Mouse (Mus musculus) hindbrain, embryonic 12.5 days (tissue): ENCODE measurements around the gene Gnai2. TPM values are rescaled to one million over a fixed set of nuclear protein-coding genes. Genes with fewer than 3 reads are reported as not detected.
"Not testable (repeated sequence)": the region's sequence is repeated elsewhere in the genome, so short reads cannot be mapped to it uniquely, and the experiment has no call there.

Experiments
- ATAC-seq: fragments of 200-750 bp; cut with Nextera tagmentation; 2 replicates; pipeline ENCODE4 v1.8.0; 2017; ENCODE audit warnings: moderate TSS enrichment; ENCODE audit not compliant: low FRiP score
- H3K27ac ChIP-seq: fragments of 300-500 bp; sonication (generic); 2 replicates; pipeline ENCODE4 v1.5.1; 2016; ENCODE audit warnings: mild to moderate bottlenecking
- H3K27me3 ChIP-seq: fragments of 300-500 bp; sonication (generic); 2 replicates; pipeline ENCODE4 v1.6.1; 2016; ENCODE audit warnings: mild to moderate bottlenecking
- H3K36me3 ChIP-seq: fragments of 300-500 bp; sonication (generic); 2 replicates; pipeline ENCODE4 v1.6.1; 2016; ENCODE audit warnings: mild to moderate bottlenecking
- H3K4me1 ChIP-seq: fragments of 300-500 bp; sonication (generic); 2 replicates; pipeline ENCODE4 v1.6.1; 2016
- H3K4me2 ChIP-seq: fragments of 300-500 bp; sonication (generic); replicated peaks from 2 replicates; pipeline ENCODE4 v1.6.1; 2016; ENCODE audit warnings: mild to moderate bottlenecking
- H3K4me3 ChIP-seq: fragments of 300-500 bp; sonication (generic); 2 replicates; pipeline ENCODE4 v1.5.1; 2016; ENCODE audit warnings: mild to moderate bottlenecking
- H3K9ac ChIP-seq: fragments of 300-500 bp; sonication (generic); 2 replicates; pipeline ENCODE4 v1.6.1; 2016; ENCODE audit warnings: mild to moderate bottlenecking, moderate library complexity
- H3K9me3 ChIP-seq: fragments of 300-500 bp; sonication (generic); replicated peaks from 2 replicates; pipeline ENCODE4 v1.6.1; 2016; ENCODE audit warnings: mild to moderate bottlenecking
- WGBS: fragments of 180-500 bp; shearing (Covaris S2); methylation state at CpG from one replicate; pipeline ENCODE4 v1.1.7; 2016; 5-methylcytosine and 5-hydroxymethylcytosine counted together
- polyA plus RNA-seq: library from polyadenylated mRNA; unstranded; fragments of >200 nt; fragmentation: Nextera tagmentation; extraction: Ambion mirVana; gene quantifications from 2 replicates; pipeline ENCODE4 v1.2.1, GENCODE M21; 2016

Gene Gnai2
- polyA plus RNA-seq, 1 experiment from 2014 or later = 531 TPM

DNA sequence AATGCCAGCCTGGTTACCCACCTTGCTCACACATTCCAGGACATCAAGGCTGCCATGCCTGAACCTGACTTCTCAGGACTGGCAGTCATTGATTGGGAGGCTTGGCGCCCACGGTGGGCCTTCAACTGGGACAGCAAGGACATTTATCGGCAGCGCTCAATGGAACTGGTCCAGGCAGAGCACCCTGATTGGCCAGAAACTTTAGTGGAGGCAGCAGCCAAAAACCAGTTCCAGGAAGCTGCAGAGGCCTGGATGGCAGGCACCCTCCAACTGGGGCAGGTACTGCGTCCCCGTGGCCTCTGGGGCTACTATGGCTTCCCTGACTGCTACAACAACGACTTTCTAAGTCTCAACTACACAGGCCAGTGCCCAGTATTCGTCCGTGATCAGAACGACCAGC lies 57.3 kb downstream of the Gnai2 start:
- H3K4me2 ChIP-seq = no peak overlapping the region
- peaks cover 15% of the 10 kb centered on the region for H3K36me3 ChIP-seq
- 94% methylated on average over 10 of the region's 10 CpGs for WGBS
- ATAC-seq = no peak
- H3K9me3 ChIP-seq = no peaks in the 10 kb centered on the region
- H3K4me3 ChIP-seq = no peak overlapping the region
- H3K27ac ChIP-seq = no peak overlapping the region
- H3K27me3 ChIP-seq = no peaks in the 10 kb centered on the region
- H3K4me1 ChIP-seq = peaks cover 35% of the 10 kb centered on the region
- H3K9ac ChIP-seq = no peak overlapping the region

DNA sequence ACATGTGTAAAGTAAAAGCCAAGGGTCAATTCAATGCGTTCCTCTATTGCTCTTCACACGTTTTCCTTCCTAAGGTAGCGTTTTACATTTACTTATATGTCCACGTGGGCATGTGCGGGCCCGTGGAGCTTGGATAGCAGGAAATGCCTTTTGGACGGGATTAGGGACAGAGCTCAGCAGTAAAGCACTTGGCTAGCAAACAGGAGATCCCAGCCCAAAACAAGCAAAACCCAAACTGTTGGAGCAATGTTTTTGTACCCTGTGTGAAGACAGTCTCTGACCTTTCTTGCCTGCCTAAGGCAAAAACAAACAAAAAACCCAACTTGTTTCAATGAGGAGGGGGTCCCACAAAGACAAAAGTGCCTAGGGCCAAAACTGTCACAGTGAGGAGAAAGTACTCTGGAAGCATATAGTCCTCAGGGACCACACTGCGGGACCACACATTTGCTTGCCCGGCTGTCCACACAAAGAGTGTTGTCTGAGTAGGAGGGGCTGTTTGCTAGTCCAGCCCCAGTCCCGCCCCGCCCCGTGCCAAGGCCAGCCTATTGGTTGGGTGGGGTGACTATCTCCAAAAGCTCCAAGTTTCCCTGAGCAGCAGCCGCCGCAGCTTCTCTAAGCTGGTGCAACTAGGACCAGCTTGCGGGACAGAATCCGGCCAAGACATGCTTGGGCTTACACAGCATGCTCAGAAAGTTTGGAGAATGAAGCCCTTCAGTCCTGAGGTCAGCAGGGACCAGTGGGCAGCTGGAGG lies 58.6 kb downstream of the Gnai2 start, which contains the start of gene Hyal1:
TSS of gene Hyal1 (plus strand) at position 571 of the 751 bp plus-strand sequence.
- ATAC-seq = peak; percentile 50; the same call in 1 of the 2 replicates
- H3K27me3 ChIP-seq = no peaks in the 10 kb centered on the region
- 27% methylated on average over 16 of the region's 16 CpGs for WGBS
- H3K9me3 ChIP-seq = no peaks in the 10 kb centered on the region
- peaks cover 39% of the 10 kb centered on the region for H3K4me1 ChIP-seq
- H3K27ac ChIP-seq = peak within 1 kb of the TSS; percentile 14; the same call in 1 of the 2 replicates
- H3K4me3 ChIP-seq = peak within 1 kb of the TSS; percentile 22
- H3K9ac ChIP-seq = peak within 1 kb of the TSS; percentile 49
- peaks cover 28% of the 10 kb centered on the region for H3K36me3 ChIP-seq
- H3K4me2 ChIP-seq = peak within 1 kb of the TSS; percentile 46

DNA sequence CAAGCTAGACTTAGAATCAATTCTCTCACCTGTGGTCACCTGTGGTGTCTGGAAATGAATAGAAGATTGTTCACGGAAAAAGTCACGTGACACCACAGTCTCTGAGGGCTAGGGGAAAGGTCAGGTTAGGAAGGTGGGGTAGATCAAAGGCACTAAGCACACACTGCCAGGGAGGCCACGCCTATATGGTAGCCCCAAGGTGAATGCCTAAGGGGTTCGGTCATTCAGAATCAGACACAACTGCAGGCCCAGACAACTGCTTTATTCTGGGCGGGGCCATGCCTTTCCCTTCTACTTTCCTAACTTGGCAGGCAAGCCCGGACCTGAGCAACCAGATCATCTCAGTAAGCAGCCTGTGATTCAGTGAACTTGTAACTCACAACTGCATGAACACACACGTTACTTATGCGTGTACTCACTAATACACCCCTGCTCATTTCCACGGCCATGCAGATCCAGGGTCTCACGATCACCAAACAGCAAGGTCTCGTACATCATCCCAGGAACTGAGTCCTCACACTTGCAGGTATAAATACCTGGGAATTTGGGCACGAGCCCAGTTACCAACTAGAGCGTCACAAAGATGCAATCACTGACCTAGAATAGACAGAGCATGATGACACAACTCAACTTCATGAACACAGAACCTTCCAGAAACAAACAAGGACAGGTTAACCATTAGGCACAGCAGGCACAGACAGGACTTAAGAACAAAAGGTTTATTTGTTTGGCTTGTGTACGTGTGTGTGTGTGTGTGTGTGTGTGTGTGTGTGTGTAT lies 59.4 kb downstream of the Gnai2 start:
- H3K4me1 ChIP-seq = peaks cover 40% of the 10 kb centered on the region
- no peaks in the 10 kb centered on the region for H3K27me3 ChIP-seq
- peaks cover 36% of the 10 kb centered on the region for H3K36me3 ChIP-seq
- WGBS = 81% methylated on average over 14 of the region's 14 CpGs
- H3K4me2 ChIP-seq = no peak overlapping the region
- H3K9me3 ChIP-seq = no peaks in the 10 kb centered on the region
- H3K9ac ChIP-seq = no peak overlapping the region
- H3K4me3 ChIP-seq = no peak overlapping the region
- H3K27ac ChIP-seq = peak overlapping the region; percentile 14; the same call in 1 of the 2 replicates
- ATAC-seq = no peak

DNA sequence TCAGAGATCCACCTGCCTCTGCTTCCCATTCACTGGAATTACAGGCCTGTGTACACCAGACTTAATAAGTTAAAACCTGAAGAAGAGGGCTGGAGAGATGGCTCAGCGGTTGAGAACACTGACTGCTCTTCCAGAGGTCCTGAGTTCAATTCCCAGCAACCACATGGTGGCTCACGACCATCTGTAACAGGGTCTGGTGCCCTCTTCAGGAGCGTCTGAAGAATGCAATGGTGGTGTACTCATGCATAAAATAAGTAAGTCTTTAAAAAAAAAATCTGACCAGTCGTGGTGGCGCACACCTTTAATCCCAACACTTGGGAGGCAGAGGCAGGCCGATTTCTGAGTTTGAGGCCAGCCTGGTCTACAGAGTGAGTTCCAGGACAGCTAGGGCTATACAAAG lies 61.4 kb downstream of the Gnai2 start:
- not testable (repeated sequence) for H3K4me3 ChIP-seq, H3K27me3 ChIP-seq, H3K9me3 ChIP-seq, H3K27ac ChIP-seq, H3K4me2 ChIP-seq, ATAC-seq, H3K9ac ChIP-seq
- H3K36me3 ChIP-seq = peaks cover 42% of the 10 kb centered on the region
- H3K4me1 ChIP-seq = peaks cover 41% of the 10 kb centered on the region
- 81% methylated on average over 6 of the region's 6 CpGs for WGBS

DNA sequence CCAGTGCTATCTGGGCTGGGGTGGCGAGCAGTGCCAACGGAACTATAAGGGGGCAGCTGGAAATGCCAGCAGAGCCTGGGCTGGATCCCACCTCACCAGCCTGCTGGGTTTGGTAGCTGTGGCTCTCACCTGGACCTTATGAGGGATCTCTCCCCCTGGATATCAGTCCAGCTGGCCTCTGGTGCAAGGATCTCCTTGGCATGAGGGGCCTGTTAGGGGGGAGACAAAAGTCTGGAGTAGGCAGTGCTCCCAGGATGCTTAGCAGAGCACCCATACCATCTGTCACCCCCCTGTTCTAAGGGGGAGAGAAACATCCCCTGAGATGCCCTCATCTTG lies 62.9 kb downstream of the Gnai2 start:
- Histone ChIP-seq H3K9me3 (no peaks in the 10 kb centered on the region), H3K4me3 (no peak overlapping the region), H3K27ac (no peak overlapping the region), H3K4me2 (no peak overlapping the region), H3K36me3 (peaks cover 42% of the 10 kb centered on the region), H3K27me3 (no peaks in the 10 kb centered on the region), H3K9ac (no peak overlapping the region), H3K4me1 (peaks cover 49% of the 10 kb centered on the region)
- 97% methylated on average over 2 of the region's 2 CpGs for WGBS
- no peak for ATAC-seq

DNA sequence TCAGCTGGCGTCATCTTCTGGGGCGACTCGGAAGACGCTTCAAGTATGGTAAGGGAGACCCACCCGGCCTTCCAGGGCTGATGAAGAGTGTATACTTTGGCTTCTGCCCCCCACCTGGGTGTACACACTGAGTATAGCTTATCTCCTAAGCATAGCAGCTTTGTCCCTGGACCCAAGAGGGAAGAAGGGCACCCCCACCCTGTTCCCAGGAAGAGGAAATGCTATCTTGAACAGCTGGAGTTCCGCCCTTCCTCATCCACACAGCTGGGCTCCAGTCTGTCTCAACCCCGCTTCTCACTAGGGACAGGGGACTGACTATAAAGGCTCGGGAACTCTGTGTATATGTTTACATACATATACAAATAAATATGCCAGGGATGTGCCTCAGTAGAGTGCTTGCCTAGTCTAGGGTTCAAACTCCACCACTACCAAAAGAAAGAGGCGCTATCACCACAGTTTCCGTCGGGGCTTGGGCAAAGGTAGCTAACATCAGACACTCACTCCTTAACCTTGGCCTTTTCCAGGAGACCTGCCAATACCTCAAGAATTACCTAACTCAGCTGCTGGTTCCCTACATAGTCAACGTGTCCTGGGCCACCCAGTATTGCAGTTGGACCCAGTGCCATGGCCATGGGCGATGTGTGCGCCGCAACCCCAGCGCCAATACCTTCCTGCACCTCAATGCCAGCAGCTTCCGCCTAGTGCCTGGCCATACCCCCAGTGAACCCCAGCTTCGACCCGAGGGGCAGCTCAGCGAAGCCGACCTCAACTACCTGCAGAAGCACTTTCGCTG lies 63.4 kb downstream of the Gnai2 start:
- Histone ChIP-seq H3K27ac (no peak overlapping the region), H3K4me1 (peaks cover 47% of the 10 kb centered on the region), H3K9ac (0 out of 2 replicates have a peak overlapping the region, but pooled peaks have one; percentile 13), H3K36me3 (peaks cover 42% of the 10 kb centered on the region), H3K4me3 (peak overlapping the region; percentile 81; the same call in 1 of the 2 replicates), H3K4me2 (peak overlapping the region; percentile 93), H3K9me3 (no peaks in the 10 kb centered on the region), H3K27me3 (no peaks in the 10 kb centered on the region)
- 94% methylated on average over 22 of the region's 22 CpGs for WGBS
- ATAC-seq = no peak

DNA sequence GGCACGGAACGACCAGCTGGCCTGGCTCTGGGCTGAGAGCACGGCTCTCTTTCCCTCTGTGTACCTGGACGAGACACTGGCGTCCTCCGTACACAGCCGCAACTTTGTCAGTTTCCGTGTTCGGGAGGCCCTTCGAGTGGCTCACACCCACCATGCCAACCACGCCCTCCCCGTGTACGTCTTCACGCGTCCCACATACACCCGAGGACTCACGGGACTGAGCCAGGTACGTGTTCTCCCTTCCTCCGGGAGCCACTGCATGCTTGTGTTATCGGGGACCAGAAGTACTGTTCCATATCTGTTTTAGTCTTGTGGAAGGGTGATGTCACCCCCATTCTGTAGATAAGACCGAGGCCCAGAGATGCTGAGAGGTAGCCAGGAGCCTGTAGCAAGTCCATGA lies 64.3 kb downstream of the Gnai2 start:
- 91% methylated on average over 21 of the region's 21 CpGs for WGBS
- no peaks in the 10 kb centered on the region for H3K27me3 ChIP-seq
- peaks cover 42% of the 10 kb centered on the region for H3K36me3 ChIP-seq
- ATAC-seq = no peak
- H3K4me2 ChIP-seq = peak overlapping the region; percentile 93
- peak overlapping the region; percentile 81 for H3K4me3 ChIP-seq
- H3K27ac ChIP-seq = no peak overlapping the region
- peaks cover 43% of the 10 kb centered on the region for H3K4me1 ChIP-seq
- peak overlapping the region; percentile 95; the same call in 1 of the 2 replicates for H3K9ac ChIP-seq
- H3K9me3 ChIP-seq = no peaks in the 10 kb centered on the region

DNA sequence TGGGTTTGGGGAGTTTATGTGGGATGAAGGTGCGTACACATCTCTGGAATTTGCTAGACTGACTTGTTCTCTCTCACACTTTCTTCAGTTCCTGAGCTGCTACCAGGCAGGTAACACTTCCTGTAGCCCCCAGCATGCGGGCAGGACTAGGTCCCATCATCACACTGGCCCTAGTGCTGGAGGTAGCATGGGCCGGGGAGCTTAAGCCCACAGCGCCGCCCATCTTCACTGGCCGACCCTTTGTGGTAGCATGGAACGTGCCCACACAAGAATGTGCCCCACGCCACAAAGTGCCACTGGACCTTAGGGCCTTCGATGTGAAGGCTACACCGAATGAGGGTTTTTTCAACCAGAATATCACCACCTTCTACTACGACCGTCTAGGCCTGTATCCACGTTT lies 65.2 kb downstream of the Gnai2 start:
- peak overlapping the region; percentile 87 for H3K27ac ChIP-seq
- peaks cover 46% of the 10 kb centered on the region for H3K36me3 ChIP-seq
- peak overlapping the region; percentile 81 for H3K4me3 ChIP-seq
- H3K4me1 ChIP-seq = peaks cover 43% of the 10 kb centered on the region
- 54% methylated on average over 13 of the region's 13 CpGs for WGBS
- H3K9ac ChIP-seq = peak overlapping the region; percentile 95
- peak overlapping the region; percentile 93 for H3K4me2 ChIP-seq
- no peaks in the 10 kb centered on the region for H3K27me3 ChIP-seq
- no peaks in the 10 kb centered on the region for H3K9me3 ChIP-seq
- no peak for ATAC-seq

DNA sequence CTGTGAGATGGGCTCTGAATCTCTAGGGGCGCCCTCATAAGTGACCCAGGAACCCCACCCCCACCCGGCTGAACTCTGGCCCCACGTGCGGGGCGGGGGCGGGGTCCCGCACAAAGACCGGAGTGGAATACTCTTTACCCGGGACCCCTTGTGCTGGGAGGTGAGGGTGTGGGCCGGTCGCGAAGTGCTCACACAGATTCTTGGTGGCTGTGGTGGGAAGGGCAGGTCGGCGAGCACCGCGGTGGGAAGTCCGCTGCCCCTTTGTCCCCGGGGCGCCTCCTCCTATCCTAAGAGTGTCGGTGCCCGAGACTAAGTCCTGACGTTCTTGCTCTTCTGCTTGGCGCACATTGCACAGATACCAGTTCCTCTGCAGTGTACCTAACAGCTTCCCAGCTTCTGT lies 65.9 kb downstream of the Gnai2 start:
- peak overlapping the region; percentile 93 for H3K4me2 ChIP-seq
- peak; percentile 56 for ATAC-seq
- no peaks in the 10 kb centered on the region for H3K27me3 ChIP-seq
- WGBS = under 1% methylated on average over 23 of the region's 23 CpGs
- peak overlapping the region; percentile 87 for H3K27ac ChIP-seq
- peaks cover 45% of the 10 kb centered on the region for H3K4me1 ChIP-seq
- no peaks in the 10 kb centered on the region for H3K9me3 ChIP-seq
- peaks cover 48% of the 10 kb centered on the region for H3K36me3 ChIP-seq
- peak overlapping the region; percentile 81 for H3K4me3 ChIP-seq
- H3K9ac ChIP-seq = peak overlapping the region; percentile 95

DNA sequence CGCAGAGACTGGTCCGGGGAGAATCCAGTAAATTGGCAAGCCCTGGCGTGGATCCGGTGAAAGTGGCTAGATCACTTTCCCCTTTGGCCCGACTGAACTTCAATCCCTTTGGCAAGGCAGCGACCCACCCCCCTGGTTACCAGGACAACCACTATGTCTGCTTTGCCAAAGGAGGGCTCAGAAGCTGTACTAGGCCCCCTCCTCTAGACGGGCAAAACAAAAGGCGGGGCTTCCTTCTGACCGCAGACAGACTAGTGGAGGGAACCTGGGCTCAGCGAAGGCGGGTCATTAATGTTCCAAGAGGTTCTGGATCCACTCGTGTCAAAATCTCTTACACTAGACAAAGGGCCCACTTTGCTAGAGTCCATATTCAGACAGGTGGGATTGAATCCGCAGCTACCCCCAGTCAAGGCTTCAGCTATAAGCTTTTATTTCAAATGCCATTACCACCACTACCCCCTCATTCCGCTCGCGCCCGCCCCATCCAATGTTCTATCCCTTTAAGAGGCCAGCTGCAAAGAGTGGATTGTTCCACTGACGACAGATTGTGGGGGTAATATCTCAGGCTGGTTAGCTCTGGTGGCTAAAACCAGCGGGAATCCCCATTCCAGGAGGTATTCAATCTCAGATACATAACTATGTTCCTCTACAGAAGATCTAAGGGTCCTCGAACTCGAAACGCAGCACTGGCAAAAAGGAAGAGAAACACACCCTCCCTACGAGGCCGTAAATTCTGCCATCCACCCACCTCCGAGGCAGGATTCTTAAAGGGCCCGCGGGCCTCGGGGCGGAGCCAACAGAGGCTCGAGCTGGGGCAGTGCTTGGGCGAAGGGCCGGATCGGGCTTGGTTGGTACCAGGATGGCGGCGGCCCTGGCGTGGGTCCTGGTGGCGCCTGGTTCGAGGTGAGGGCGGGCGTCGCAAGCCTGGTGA lies 66.6 kb downstream of the Gnai2 start:
- H3K4me1 ChIP-seq = peaks cover 51% of the 10 kb centered on the region
- peaks cover 47% of the 10 kb centered on the region for H3K36me3 ChIP-seq
- peak overlapping the region; percentile 95 for H3K9ac ChIP-seq
- peak overlapping the region; percentile 93 for H3K4me2 ChIP-seq
- no peaks in the 10 kb centered on the region for H3K27me3 ChIP-seq
- peak; percentile 88 for ATAC-seq
- peak overlapping the region; percentile 87 for H3K27ac ChIP-seq
- peak overlapping the region; percentile 81 for H3K4me3 ChIP-seq
- 1% methylated on average over 41 of the region's 41 CpGs for WGBS
- no peaks in the 10 kb centered on the region for H3K9me3 ChIP-seq

DNA sequence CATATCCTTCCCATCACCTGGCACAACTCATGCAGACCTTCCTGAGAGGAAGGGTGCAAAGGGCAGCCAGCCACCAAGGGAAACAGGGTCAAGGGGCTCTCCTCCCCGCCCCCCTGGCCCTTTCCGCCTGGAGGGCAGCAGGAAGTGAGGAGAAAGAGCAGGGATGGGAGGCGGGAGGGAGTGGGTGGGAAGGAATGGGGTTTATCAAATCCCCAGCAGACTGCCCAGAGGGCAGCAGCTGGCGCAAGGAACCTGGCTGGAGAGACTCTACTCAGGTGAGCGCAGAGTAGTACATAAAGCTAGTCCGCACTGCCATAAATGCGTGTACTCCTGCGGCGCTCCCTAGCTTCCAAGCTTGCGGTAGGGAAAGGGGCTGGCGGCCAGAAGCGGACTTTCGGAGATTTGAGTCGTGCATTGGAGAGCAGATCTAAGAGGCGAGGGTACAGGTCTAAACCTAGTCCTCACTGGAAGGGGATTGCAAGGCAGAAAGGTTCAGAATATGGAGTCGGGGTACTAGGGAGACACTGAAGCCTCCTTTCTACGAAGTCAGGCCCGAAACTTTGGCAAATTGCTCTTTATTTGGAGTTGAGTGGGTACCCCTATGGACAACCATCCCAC lies 67.4 kb downstream of the Gnai2 start, which contains the start of gene Hyal2:
TSS of gene Hyal2 (plus strand) at position 244 of the 618 bp plus-strand sequence.
- Histone ChIP-seq H3K9me3 (no peaks in the 10 kb centered on the region), H3K4me2 (peak within 1 kb of the TSS; percentile 93), H3K27me3 (no peaks in the 10 kb centered on the region), H3K4me1 (peaks cover 53% of the 10 kb centered on the region), H3K36me3 (peaks cover 39% of the 10 kb centered on the region), H3K9ac (peak within 1 kb of the TSS; percentile 95), H3K4me3 (peak within 1 kb of the TSS; percentile 81), H3K27ac (peak within 1 kb of the TSS; percentile 87)
- no peak for ATAC-seq
- 5% methylated on average over 18 of the region's 18 CpGs for WGBS
